8 mouse cellular contexts compared by ENCODE assay signal in genomic region chr3:126597596-126598328, GRCm38 (mm10). TPM values are rescaled to one million over a fixed set of nuclear protein-coding genes. Genes with fewer than 3 reads are reported as not detected.
A peak's percentile ranks its signal among the peaks of the same experiment; 100 is the strongest.
DNase-seq lines count a peak whose midpoint lies in the region; ATAC-seq and TF ChIP-seq lines count a peak whose summit lies in the region.

No protein-coding gene starts in this region.

- under 1% methylated on average over 29 of the region's 29 CpGs for WGBS in hindbrain, embryonic 11.5 days
- WGBS in limb, embryonic 12.5 days: under 1% methylated on average over 29 of the region's 29 CpGs

- peak overlapping the region; percentile 86 for H3K4me3 ChIP-seq in ES-Bruce4 (ENCODE audit: low read depth, low read length)
- H3K4me3 ChIP-seq in hindbrain, embryonic 11.5 days (ENCODE audit: low read depth, low read length): peak overlapping the region; percentile 81
- peak overlapping the region; percentile 79 for H3K4me3 ChIP-seq in limb, embryonic 12.5 days (replicated peaks)

- TF ChIP-seq CTCF in ES-Bruce4 (IDR thresholded peaks at IDR 0.05; ENCODE audit: low read depth, low read length): no peak

- no peaks in the 10 kb centered on the region for H3K36me3 ChIP-seq in ES-Bruce4 (ENCODE audit: control insufficient read depth, insufficient read depth, low read length, poor library complexity, severe bottlenecking)
- H3K36me3 ChIP-seq in hindbrain, embryonic 11.5 days (ENCODE audit: control insufficient read depth, insufficient read depth, low read length): no peaks in the 10 kb centered on the region
- H3K36me3 ChIP-seq in limb, embryonic 12.5 days: peaks cover 7% of the 10 kb centered on the region

- peak overlapping the region; percentile 76 for H3K9ac ChIP-seq in ES-Bruce4 (ENCODE audit: low read depth, poor library complexity, severe bottlenecking)
- H3K9ac ChIP-seq in hindbrain, embryonic 11.5 days (ENCODE audit: low read depth, low read length): peak overlapping the region; percentile 77
- peak overlapping the region; percentile 89 for H3K9ac ChIP-seq in limb, embryonic 12.5 days (replicated peaks)

- no peak for TF ChIP-seq POLR2A in ES-Bruce4 (IDR thresholded peaks at IDR 0.05; ENCODE audit: insufficient read depth, low read length)

- no peak for ATAC-seq in hindbrain, embryonic 11.5 days (ENCODE audit: low FRiP score)
- ATAC-seq in limb, embryonic 12.5 days (ENCODE audit: insufficient number of reproducible peaks, insufficient read depth, low FRiP score, low TSS enrichment, low read depth): no peak
- no peak for ATAC-seq in inflammation-experienced regulatory T-cells, adult 6 months

- no peaks in the 10 kb centered on the region for H3K4me1 ChIP-seq in ES-Bruce4 (ENCODE audit: control insufficient read depth, insufficient read depth, low read length)
- no peaks in the 10 kb centered on the region for H3K4me1 ChIP-seq in hindbrain, embryonic 11.5 days (replicated peaks; ENCODE audit: control insufficient read depth, insufficient read depth, low read length)
- peaks cover 14% of the 10 kb centered on the region; the same call in 1 of the 2 replicates for H3K4me1 ChIP-seq in limb, embryonic 12.5 days (replicated peaks)

- no peak for TF ChIP-seq EP300 in ES-Bruce4 (IDR thresholded peaks at IDR 0.05; ENCODE audit: insufficient read depth, low read depth, low read length)

- no peaks in the 10 kb centered on the region for H3K27me3 ChIP-seq in ES-Bruce4 (ENCODE audit: control insufficient read depth, insufficient read depth, low read length, poor library complexity, severe bottlenecking)
- H3K27me3 ChIP-seq in hindbrain, embryonic 11.5 days (ENCODE audit: control insufficient read depth, insufficient read depth, low read length): no peaks in the 10 kb centered on the region
- H3K27me3 ChIP-seq in limb, embryonic 12.5 days: no peaks in the 10 kb centered on the region

- DNase-seq in kidney, adult 18-20 months: peak; percentile 40
- no peak for DNase-seq in kidney, adult 11 months
- DNase-seq in embryo, embryonic 11.5 days (ENCODE audit: low read depth, low spot score): peak; percentile 16
- DNase-seq in hindbrain, embryonic 11.5 days (ENCODE audit: low spot score): peak; percentile 66
- peak; percentile 69 for DNase-seq in naive thymus-derived CD4-positive, alpha-beta T cell, adult 2 months (ENCODE audit: low read depth)

- no peaks in the 10 kb centered on the region for H3K9me3 ChIP-seq in ES-Bruce4 (replicated peaks; ENCODE audit: control insufficient read depth, insufficient read depth, low read length, poor library complexity, severe bottlenecking)
- no peaks in the 10 kb centered on the region for H3K9me3 ChIP-seq in hindbrain, embryonic 11.5 days (ENCODE audit: control insufficient read depth, low read length)
- 0 out of 2 replicates have a peak, but pooled peaks cover 4% of the 10 kb centered on the region for H3K9me3 ChIP-seq in limb, embryonic 12.5 days

- H3K4me2 ChIP-seq in hindbrain, embryonic 11.5 days (replicated peaks; ENCODE audit: low read depth, low read length): peak overlapping the region; percentile 90
- peak overlapping the region; percentile 91 for H3K4me2 ChIP-seq in limb, embryonic 12.5 days

- H3K27ac ChIP-seq in ES-Bruce4 (ENCODE audit: insufficient read depth, low read length): no peak overlapping the region
- H3K27ac ChIP-seq in hindbrain, embryonic 11.5 days (ENCODE audit: low read depth, low read length): peak overlapping the region; percentile 94; the same call in 1 of the 2 replicates
- peak overlapping the region; percentile 97; the same call in 1 of the 2 replicates for H3K27ac ChIP-seq in limb, embryonic 12.5 days

RNA-seq across cellular contexts. Expression of gene Camk2d, which starts 1.7 kb away (rescaled TPM):
- 32.9 and 40.4 TPM in 2 replicates for polyA plus RNA-seq in ES-Bruce4 (2011; ENCODE audit: insufficient read depth, insufficient read length, low read depth, missing spikeins)
- polyA plus RNA-seq in hindbrain, embryonic 11.5 days (2014; fragmentation: Nextera tagmentation; extraction: Ambion mirVana): 15.7 and 20.6 TPM in 2 replicates
- 26.0 and 34.1 TPM in 2 replicates for polyA plus RNA-seq in limb, embryonic 12.5 days (2016; fragmentation: Nextera tagmentation; extraction: Ambion mirVana)
- polyA plus RNA-seq in inflammation-experienced regulatory T-cells, adult 6 months (2017; shearing (Covaris generic)): 10 to 100 TPM; 57.4 to 90.2 (median 67.9) TPM
